15 mouse cellular contexts compared by ENCODE assay signal in genomic region chr5:67831293-67832147, GRCm38 (mm10). TPM values are rescaled to one million over a fixed set of nuclear protein-coding genes. Genes with fewer than 3 reads are reported as not detected.
DNase-seq lines count a peak whose midpoint lies in the region; ATAC-seq and TF ChIP-seq lines count a peak whose summit lies in the region.
"Had no signal": no experiment of that assay in that cellular context is flagged by ENCODE, and none has a peak within 500 bp of the region (broad histone marks: within the 10 kb centered on the region; RNA-seq: fewer than 3 reads in every experiment).

No protein-coding gene starts in this region.

- TF ChIP-seq POLR2A in CH12.LX (IDR thresholded peaks at IDR 0.05; ENCODE audit: low read depth, low read length) = no peak

- peak; percentile 36; the same call in 1 of the 2 replicates for ATAC-seq in heart, embryonic 12.5 days (ENCODE audit: insufficient number of reproducible peaks, low FRiP score)
- peak; percentile 41 for ATAC-seq in inflammation-experienced regulatory T-cells, adult 6 months
- ATAC-seq in megakaryocyte progenitor cell, adult 5-6 weeks (replicated peaks; ENCODE audit: poor library complexity) = peak; percentile 89

- no peak for DNase-seq in heart, postnatal 10 days
- peak; percentile 47 for DNase-seq in CH12.LX (ENCODE audit: extremely low read depth)
- no peak for DNase-seq in testis, postnatal 14 days (ENCODE audit: low spot score)
- DNase-seq in adrenal gland, postnatal 10 days = no peak
- no peak for DNase-seq in cerebellum, adult 9-11 months
- DNase-seq: embryo, embryonic 11 days; gastrocnemius, postnatal 36 days; kidney, postnatal 4 days had no signal

- no peak overlapping the region for H3K9ac ChIP-seq in heart, embryonic 12.5 days
- no peak overlapping the region for H3K9ac ChIP-seq in CH12.LX (ENCODE audit: insufficient read depth, low read depth)
- H3K9ac ChIP-seq: forebrain, embryonic 12.5 days; hindbrain, embryonic 14.5 days; midbrain, embryonic 12.5 days had no signal

- no peak for TF ChIP-seq EP300 in CH12.LX (IDR thresholded peaks at IDR 0.05; ENCODE audit: low read length)

- H3K9me3 ChIP-seq in heart, embryonic 12.5 days (replicated peaks) = no peaks in the 10 kb centered on the region
- no peaks in the 10 kb centered on the region for H3K9me3 ChIP-seq in CH12.LX (replicated peaks; ENCODE audit: low read length)
- H3K9me3 ChIP-seq: forebrain, embryonic 12.5 days; midbrain, embryonic 12.5 days had no signal

- TF ChIP-seq CTCF in CH12.LX (conservative IDR thresholded peaks at IDR 0.05 in 1 of 2, IDR thresholded peaks at IDR 0.05 in 1 of 2; ENCODE audit: low read depth in 2 of 2, low read length in 2 of 2) = no peak

- H3K4me2 ChIP-seq in heart, embryonic 12.5 days = no peak overlapping the region
- no peak overlapping the region for H3K4me2 ChIP-seq in CH12.LX (ENCODE audit: insufficient read depth, low read depth, poor library complexity, severe bottlenecking)
- H3K4me2 ChIP-seq: forebrain, embryonic 12.5 days; hindbrain, embryonic 14.5 days; midbrain, embryonic 12.5 days had no signal

- H3K27ac ChIP-seq in heart, embryonic 12.5 days (ENCODE audit: poor library complexity, severe bottlenecking) = no peak overlapping the region
- H3K27ac ChIP-seq in CH12.LX (ENCODE audit: insufficient read depth, low read depth) = no peak overlapping the region
- H3K27ac ChIP-seq: forebrain, embryonic 12.5 days; hindbrain, embryonic 14.5 days; midbrain, embryonic 12.5 days had no signal

- no peak overlapping the region for H3K4me3 ChIP-seq in heart, embryonic 12.5 days
- no peak overlapping the region for H3K4me3 ChIP-seq in CH12.LX (replicated peaks in 1 of 3; ENCODE audit: low read depth in 2 of 3, low read length in 2 of 3, poor library complexity in 1 of 3)
- H3K4me3 ChIP-seq: forebrain, embryonic 12.5 days; midbrain, embryonic 12.5 days had no signal

- H3K4me1 ChIP-seq in heart, embryonic 12.5 days (replicated peaks) = 0 out of 2 replicates have a peak, but pooled peaks cover 3% of the 10 kb centered on the region
- peaks cover 13 to 30% of the 10 kb centered on the region in 2 experiments for H3K4me1 ChIP-seq in CH12.LX (ENCODE audit: control insufficient read depth in 1 of 2, insufficient read depth in 2 of 2)
- H3K4me1 ChIP-seq: forebrain, embryonic 12.5 days; midbrain, embryonic 12.5 days had no signal

- no peak for TF ChIP-seq RAD21 in CH12.LX (IDR thresholded peaks at IDR 0.05; ENCODE audit: low read depth, low read length)

- dilution Hi-C loops in CH12.LX (cut with MboI; ENCODE audit: extremely low pct_ligation_motif_present, extremely low pct_unique_long_range_greater_than_20kb, low sequenced_read_pairs) = no loop called here

- intact Hi-C loops in heart, postnatal 10 days (cut with DNase I) = no loop called here

- no peaks in the 10 kb centered on the region for H3K27me3 ChIP-seq in heart, embryonic 12.5 days (replicated peaks)
- H3K27me3 ChIP-seq in CH12.LX (replicated peaks) = no peaks in the 10 kb centered on the region
- H3K27me3 ChIP-seq: forebrain, embryonic 12.5 days; midbrain, embryonic 12.5 days had no signal

- H3K36me3 ChIP-seq in heart, embryonic 12.5 days = no peaks in the 10 kb centered on the region
- H3K36me3 ChIP-seq in CH12.LX (replicated peaks in 1 of 2; ENCODE audit: control insufficient read depth in 1 of 2, insufficient read depth in 1 of 2, low read length in 1 of 2) = peaks cover 0 to 11% of the 10 kb centered on the region in 2 experiments

- in situ Hi-C loops in CH12.LX (cut with MboI; ENCODE audit: low pct_ligation_motif_present, low pct_unique_long_range_greater_than_20kb, low sequenced_read_pairs) = no loop called here

- WGBS in heart, embryonic 12.5 days = 73% methylated on average over 10 of the region's 10 CpGs

- peaks cover 3% of the 10 kb centered on the region for H3K79me2 ChIP-seq in CH12.LX (replicated peaks; ENCODE audit: control insufficient read depth, extremely low read depth, insufficient read depth, poor library complexity, severe bottlenecking)

TF ChIP-seq in CH12.LX, 34 proteins besides CTCF, POLR2A, EP300 and RAD21:
- TF ChIP-seq MXI1 (IDR thresholded peaks at IDR 0.05; ENCODE audit: low read depth, low read length) = 0 out of 2 replicates have a peak, but pooled peaks have one; percentile 7
- TF ChIP-seq MEF2A (IDR thresholded peaks at IDR 0.05; ENCODE audit: borderline replicate concordance, low read depth, low read length) = no peak
- no peak for TF ChIP-seq TBP (conservative IDR thresholded peaks at IDR 0.05; ENCODE audit: low read depth, low read length)
- TF ChIP-seq BHLHE40 (IDR thresholded peaks at IDR 0.05; ENCODE audit: low read depth, low read length) = peak; percentile 94
- 0 out of 2 replicates have a peak, but pooled peaks have one; percentile 32 for TF ChIP-seq ETS1 (conservative IDR thresholded peaks at IDR 0.05; ENCODE audit: low read depth, low read length)
TF ChIP-seq in CH12.LX: peak in this region for 3.

RNA-seq across cellular contexts. Expression of gene Atp8a1, which starts 15.7 kb away (rescaled TPM):
- polyA plus RNA-seq in heart, embryonic 12.5 days (2016; fragmentation: Nextera tagmentation; extraction: Ambion mirVana) = 16.8 and 20.0 TPM in 2 replicates
- 10 to 100 TPM; 19.2 to 20.3 TPM for total RNA-seq in heart, postnatal 10 days (2021)
- 8.4 and 11.2 TPM in 2 replicates for total RNA-seq in CH12.LX (2012; rRNA removed)
- total RNA-seq in CH12.LX (2014; rRNA removed) = 5.0 and 5.5 TPM in 2 replicates
- polyA plus RNA-seq in CH12.LX (2012; ENCODE audit: insufficient read length, low read depth) = 4.4 and 4.8 TPM in 2 replicates
- polyA plus RNA-seq in inflammation-experienced regulatory T-cells, adult 6 months (2017; shearing (Covaris generic)) = 10 to 100 TPM in 2 of 3 experiments, 1 to 10 TPM in 1; 5.0 to 12.7 (median 12.0) TPM
- 47.8 and 66.9 TPM in 2 replicates for total RNA-seq in megakaryocyte progenitor cell, adult 5-6 weeks (2015)
- 32.0 and 37.8 TPM in 2 replicates for total RNA-seq in megakaryocyte progenitor cell, adult 5-6 weeks (2017)
- total RNA-seq in adrenal gland, postnatal 10 days (2021) = 10 to 100 TPM; 17.5 to 26.6 TPM
- polyA plus RNA-seq: C2C12 had no signal

Comparison
In these comparisons a context has a peak if more than half of its experiments do, and no peak if none do; other contexts are left out.
1. ATAC-seq: peak in every context shown above with its lines; median percentile 89 in megakaryocyte progenitor cell, adult 5-6 weeks; 41 in inflammation-experienced regulatory T-cells, adult 6 months; 36 in heart, embryonic 12.5 days.